Mouse (Mus musculus) intestine, embryonic 15.5 days (tissue): ENCODE data around the gene Btrc. TPM values are rescaled to one million over a fixed set of nuclear protein-coding genes. Genes with fewer than 3 reads are reported as not detected.
A peak's percentile ranks its signal among the peaks of the same experiment; 100 is the strongest.
"Not testable (repeated sequence)": the region's sequence is repeated elsewhere in the genome, so short reads cannot be mapped to it uniquely, and the experiment has no call there.

ENCODE experiments used
- ATAC-seq: fragments of 200-750 bp; cut with Nextera tagmentation; 2 replicates; pipeline ENCODE4 v1.8.0; 2017; ENCODE audit warnings: moderate TSS enrichment, moderate library complexity
- H3K27ac ChIP-seq: fragments of 300-500 bp; sonication (generic); 2 replicates; pipeline ENCODE4 v1.5.1; 2015; ENCODE audit warnings: mild to moderate bottlenecking, inconsistent platforms
- H3K27me3 ChIP-seq: fragments of 300-500 bp; sonication (generic); replicated peaks from 2 replicates; pipeline ENCODE4 v1.6.1; 2015; ENCODE audit warnings: inconsistent platforms
- H3K36me3 ChIP-seq: fragments of 300-500 bp; sonication (generic); 2 replicates; pipeline ENCODE4 v1.6.1; 2015; ENCODE audit warnings: inconsistent platforms
- H3K4me1 ChIP-seq: fragments of 300-500 bp; sonication (generic); replicated peaks from 2 replicates; pipeline ENCODE4 v1.6.1; 2015; ENCODE audit warnings: inconsistent platforms
- H3K4me2 ChIP-seq: fragments of 300-500 bp; sonication (generic); replicated peaks from 2 replicates; pipeline ENCODE4 v1.6.1; 2015; ENCODE audit warnings: mild to moderate bottlenecking, inconsistent platforms
- H3K4me3 ChIP-seq: fragments of 300-500 bp; sonication (generic); replicated peaks from 2 replicates; pipeline ENCODE4 v1.5.1; 2015; ENCODE audit warnings: inconsistent platforms
- H3K9ac ChIP-seq: fragments of 300-500 bp; sonication (generic); 2 replicates; pipeline ENCODE4 v1.6.1; 2015; ENCODE audit warnings: inconsistent platforms
- H3K9me3 ChIP-seq: fragments of 300-500 bp; sonication (generic); 2 replicates; pipeline ENCODE4 v1.6.1; 2016; ENCODE audit warnings: inconsistent platforms
- WGBS: fragments of 180-500 bp; shearing (Covaris S2); methylation state at CpG from one replicate; pipeline ENCODE4 v1.1.7; 2015; 5-methylcytosine and 5-hydroxymethylcytosine counted together
- polyA plus RNA-seq: library from polyadenylated mRNA; unstranded; fragments of >200 nt; fragmentation: Nextera tagmentation; extraction: Ambion mirVana; gene quantifications from 2 replicates; pipeline ENCODE4 v1.2.1, GENCODE M21; 2015

Gene Btrc
- polyA plus RNA-seq, 1 experiment from 2014 or later: 31.8 TPM

DNA sequence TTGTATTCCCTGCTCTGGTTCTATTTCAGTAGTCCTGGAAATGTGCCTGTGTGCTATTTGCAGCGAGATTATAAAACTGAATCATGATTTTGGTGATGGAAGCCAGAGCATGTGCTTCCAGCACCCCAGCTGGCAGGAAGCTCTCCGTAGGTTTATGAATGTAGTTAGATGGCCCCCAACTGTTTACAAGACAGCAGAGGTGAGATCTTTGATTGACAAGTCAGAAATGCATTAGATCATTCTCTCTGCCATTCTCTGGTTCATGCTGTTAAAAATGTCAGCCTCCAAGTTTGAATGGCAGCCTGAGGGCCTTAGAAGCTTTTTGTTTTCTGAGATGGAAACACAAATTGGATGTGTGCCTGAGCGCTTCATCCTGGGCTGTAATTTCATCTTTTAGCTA lies 68.8 kb downstream of the Btrc start:
- no peaks in the 10 kb centered on the region for H3K27me3 ChIP-seq
- no peak overlapping the region for H3K27ac ChIP-seq
- H3K9me3 ChIP-seq: no peaks in the 10 kb centered on the region
- no peaks in the 10 kb centered on the region for H3K36me3 ChIP-seq
- 0 out of 2 replicates have a peak, but pooled peaks cover 3% of the 10 kb centered on the region for H3K4me1 ChIP-seq
- no peak overlapping the region for H3K4me3 ChIP-seq
- H3K9ac ChIP-seq: no peak overlapping the region
- ATAC-seq: no peak
- 65% methylated on average over 3 of the region's 3 CpGs for WGBS
- H3K4me2 ChIP-seq: no peak overlapping the region

DNA sequence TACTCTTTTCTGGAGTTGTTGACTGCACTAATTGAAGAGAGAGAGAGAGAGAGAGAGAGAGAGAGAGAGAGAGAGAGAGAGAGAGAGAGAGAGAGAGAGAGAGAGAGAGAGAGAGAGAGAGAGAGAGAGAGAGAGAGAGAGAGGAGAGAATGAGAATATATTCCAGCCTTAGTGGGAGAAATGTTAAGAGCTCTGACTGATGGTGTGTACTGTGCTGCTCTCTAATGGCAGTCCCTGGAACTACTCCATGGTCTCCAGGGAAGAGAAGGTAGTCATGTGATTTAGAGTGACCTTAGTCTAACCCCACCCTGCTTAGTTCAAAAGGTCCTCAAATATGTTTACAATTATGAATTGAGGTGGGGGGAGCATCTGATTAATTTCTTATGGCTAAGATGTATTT lies 72.5 kb downstream of the Btrc start:
- not testable (repeated sequence) for ATAC-seq

DNA sequence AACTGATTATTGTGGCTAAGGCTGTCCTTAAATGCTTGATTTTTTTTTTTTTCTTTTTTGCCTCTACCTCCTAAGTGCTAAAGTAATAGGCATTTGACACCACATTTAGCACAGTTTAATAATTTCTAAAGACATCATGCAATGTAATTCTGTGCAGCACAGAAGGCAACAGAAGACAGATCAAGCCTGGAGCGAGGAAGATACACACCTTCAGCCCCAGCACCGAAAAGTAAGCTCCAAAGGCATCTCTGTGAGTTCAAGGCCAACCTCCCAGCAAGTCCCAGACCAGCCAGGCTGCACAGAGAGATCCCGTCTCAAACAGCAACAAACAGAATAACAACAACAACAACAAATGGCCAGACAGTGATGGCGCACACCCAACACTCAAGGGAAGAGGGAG lies 73.6 kb downstream of the Btrc start:
- 93% methylated on average over 4 of the region's 4 CpGs for WGBS
- Histone ChIP-seq H3K9ac (no peak overlapping the region), H3K27ac (no peak overlapping the region), H3K27me3 (no peaks in the 10 kb centered on the region), H3K4me2 (no peak overlapping the region), H3K4me3 (no peak overlapping the region), H3K4me1 (no peaks in the 10 kb centered on the region), H3K36me3 (no peaks in the 10 kb centered on the region), H3K9me3 (no peaks in the 10 kb centered on the region)
- ATAC-seq: no peak

More for the DNA sequence above, 72.5 kb downstream of the Btrc start:
- H3K36me3 ChIP-seq, H3K9ac ChIP-seq, H3K4me2 ChIP-seq, H3K9me3 ChIP-seq, H3K4me1 ChIP-seq, H3K4me3 ChIP-seq, H3K27me3 ChIP-seq, H3K27ac ChIP-seq: not testable (repeated sequence)

DNA sequence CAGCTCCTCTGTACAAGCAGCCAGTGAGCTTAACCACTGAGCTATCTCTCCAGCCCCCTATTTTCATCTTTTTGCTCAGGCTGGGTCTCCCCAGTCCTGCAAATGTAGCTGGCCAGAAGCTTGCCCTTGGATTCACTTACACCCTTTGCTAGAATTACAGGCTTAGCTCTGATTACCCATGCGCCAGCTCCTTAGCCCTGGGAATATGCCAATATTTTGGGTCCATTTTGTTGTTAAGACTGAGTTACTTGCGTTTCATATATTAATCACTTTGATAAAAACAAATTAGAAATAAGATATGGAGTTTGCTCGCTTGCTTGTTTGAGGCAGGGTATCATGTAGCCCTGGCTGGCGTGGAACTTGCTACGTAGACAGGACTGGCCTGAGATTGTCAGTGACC lies 74.7 kb downstream of the Btrc start:
- Histone ChIP-seq H3K27me3 (no peaks in the 10 kb centered on the region), H3K9ac (no peak overlapping the region), H3K4me3 (no peak overlapping the region), H3K4me1 (no peaks in the 10 kb centered on the region), H3K36me3 (no peaks in the 10 kb centered on the region), H3K27ac (no peak overlapping the region), H3K4me2 (no peak overlapping the region), H3K9me3 (no peaks in the 10 kb centered on the region)
- 94% methylated on average over 5 of the region's 5 CpGs for WGBS
- no peak for ATAC-seq

GRCm38 (mm10) chr19:45438928-45439846 lies 75.7 kb downstream of the Btrc start:
- Histone ChIP-seq H3K27ac (no peak overlapping the region), H3K4me2 (no peak overlapping the region), H3K36me3 (no peaks in the 10 kb centered on the region), H3K9me3 (no peaks in the 10 kb centered on the region), H3K4me1 (no peaks in the 10 kb centered on the region), H3K9ac (no peak overlapping the region), H3K27me3 (no peaks in the 10 kb centered on the region), H3K4me3 (no peak overlapping the region)
- WGBS: 67% methylated on average over 6 of the region's 6 CpGs
- no peak for ATAC-seq

DNA sequence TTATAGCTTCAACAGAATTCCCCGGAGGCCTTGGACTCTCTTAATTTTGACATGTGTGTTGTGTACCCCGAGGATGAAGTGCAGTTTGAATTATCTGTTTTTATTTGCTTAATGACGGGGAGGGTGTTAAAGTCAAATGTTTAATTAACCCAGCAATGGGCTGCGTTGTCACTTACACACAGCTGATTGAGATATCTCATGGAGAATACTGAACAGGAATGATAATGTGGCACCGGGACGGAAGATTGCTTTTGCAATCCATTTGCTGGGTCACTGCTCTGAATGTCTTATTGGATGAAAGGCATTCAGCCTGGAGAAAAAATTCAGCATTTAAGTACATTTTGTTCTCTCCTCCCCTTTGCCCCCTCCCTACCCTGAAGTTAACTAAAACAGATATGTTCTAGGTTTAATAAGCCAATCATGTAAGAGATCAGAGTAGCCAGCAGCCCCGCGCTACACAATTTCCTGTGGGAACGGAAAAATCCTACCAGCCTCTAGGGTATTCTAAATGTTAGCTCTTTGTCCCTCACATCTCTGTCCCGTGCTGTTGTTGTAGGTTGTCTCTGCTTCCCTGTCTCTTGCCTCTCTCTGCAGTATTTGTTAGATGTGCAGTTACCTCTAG lies 77.1 kb downstream of the Btrc start:
- no peaks in the 10 kb centered on the region for H3K36me3 ChIP-seq
- no peak overlapping the region for H3K9ac ChIP-seq
- H3K9me3 ChIP-seq: no peaks in the 10 kb centered on the region
- no peak for ATAC-seq
- 55% methylated on average over 10 of the region's 10 CpGs for WGBS
- no peaks in the 10 kb centered on the region for H3K27me3 ChIP-seq
- H3K4me3 ChIP-seq: no peak overlapping the region
- no peak overlapping the region for H3K27ac ChIP-seq
- H3K4me2 ChIP-seq: no peak overlapping the region
- no peaks in the 10 kb centered on the region for H3K4me1 ChIP-seq

DNA sequence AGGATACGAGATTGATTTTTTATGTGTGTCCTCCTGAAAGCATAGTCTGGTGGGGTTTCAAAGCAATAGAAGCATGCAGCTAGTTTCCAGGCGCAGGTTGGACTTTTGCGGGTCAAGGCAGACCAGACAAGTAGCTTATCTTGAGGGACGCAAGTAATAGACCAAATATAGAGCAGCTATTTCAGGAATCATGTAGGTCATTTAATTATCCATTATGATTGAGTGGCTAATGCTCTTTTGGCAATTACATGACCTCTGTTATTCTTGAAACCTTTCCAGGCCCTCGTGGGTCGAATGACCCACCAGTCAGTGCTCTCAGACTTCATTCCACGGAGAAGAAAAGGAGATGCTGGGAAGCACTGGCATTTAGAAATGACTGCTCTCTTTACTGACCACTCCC lies 78.2 kb downstream of the Btrc start:
- H3K4me2 ChIP-seq: no peak overlapping the region
- 67% methylated on average over 7 of the region's 7 CpGs for WGBS
- H3K36me3 ChIP-seq: no peaks in the 10 kb centered on the region
- no peaks in the 10 kb centered on the region for H3K9me3 ChIP-seq
- H3K27me3 ChIP-seq: no peaks in the 10 kb centered on the region
- no peak for ATAC-seq
- H3K4me3 ChIP-seq: no peak overlapping the region
- H3K27ac ChIP-seq: no peak overlapping the region
- no peaks in the 10 kb centered on the region for H3K4me1 ChIP-seq
- H3K9ac ChIP-seq: no peak overlapping the region

DNA sequence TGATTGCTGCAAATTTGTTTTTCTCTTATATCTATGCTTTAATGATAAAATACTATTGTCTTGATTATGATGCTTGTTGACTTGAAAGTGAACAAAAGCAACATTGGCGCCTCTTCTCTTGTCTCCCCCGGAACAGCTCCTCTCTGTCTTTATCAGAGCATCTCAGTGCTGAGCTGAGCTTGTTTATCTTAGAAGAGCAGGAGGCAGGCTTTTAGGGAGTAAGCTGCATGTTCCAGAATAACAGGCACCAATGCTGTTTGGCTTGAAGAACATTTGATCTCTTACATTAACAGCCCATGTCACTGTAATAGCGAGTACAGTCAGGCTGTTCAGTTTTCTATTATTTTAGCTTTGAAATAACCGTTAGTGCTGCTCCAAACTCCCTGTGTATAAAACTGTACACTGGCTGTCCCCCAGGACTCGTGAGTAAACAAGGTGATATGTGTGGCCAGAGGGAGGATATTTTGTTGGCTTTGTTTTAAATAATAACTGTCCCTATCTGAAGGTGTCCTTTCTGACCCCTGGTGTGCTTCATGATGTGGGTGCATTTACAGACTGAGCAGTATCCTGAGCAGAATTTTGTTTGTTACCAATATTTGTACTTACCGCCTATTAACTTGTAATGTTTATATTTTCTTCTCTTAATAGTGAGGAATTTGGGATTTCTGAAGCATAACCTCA lies 81.9 kb downstream of the Btrc start:
- no peaks in the 10 kb centered on the region for H3K4me1 ChIP-seq
- no peak overlapping the region for H3K27ac ChIP-seq
- H3K4me3 ChIP-seq: no peak overlapping the region
- H3K36me3 ChIP-seq: no peaks in the 10 kb centered on the region
- H3K27me3 ChIP-seq: no peaks in the 10 kb centered on the region
- H3K9me3 ChIP-seq: no peaks in the 10 kb centered on the region
- 52% methylated on average over 6 of the region's 6 CpGs for WGBS
- H3K4me2 ChIP-seq: no peak overlapping the region
- H3K9ac ChIP-seq: no peak overlapping the region
- ATAC-seq: peak; percentile 36; the same call in 1 of the 2 replicates

GRCm38 (mm10) chr19:45446631-45447030 lies 83.1 kb downstream of the Btrc start:
- H3K9me3 ChIP-seq: no peaks in the 10 kb centered on the region
- no peaks in the 10 kb centered on the region for H3K27me3 ChIP-seq
- H3K27ac ChIP-seq: no peak overlapping the region
- no peak overlapping the region for H3K4me3 ChIP-seq
- WGBS: 57% methylated on average over 7 of the region's 7 CpGs
- H3K4me1 ChIP-seq: no peaks in the 10 kb centered on the region
- no peaks in the 10 kb centered on the region for H3K36me3 ChIP-seq
- no peak overlapping the region for H3K4me2 ChIP-seq
- ATAC-seq: no peak
- no peak overlapping the region for H3K9ac ChIP-seq

DNA sequence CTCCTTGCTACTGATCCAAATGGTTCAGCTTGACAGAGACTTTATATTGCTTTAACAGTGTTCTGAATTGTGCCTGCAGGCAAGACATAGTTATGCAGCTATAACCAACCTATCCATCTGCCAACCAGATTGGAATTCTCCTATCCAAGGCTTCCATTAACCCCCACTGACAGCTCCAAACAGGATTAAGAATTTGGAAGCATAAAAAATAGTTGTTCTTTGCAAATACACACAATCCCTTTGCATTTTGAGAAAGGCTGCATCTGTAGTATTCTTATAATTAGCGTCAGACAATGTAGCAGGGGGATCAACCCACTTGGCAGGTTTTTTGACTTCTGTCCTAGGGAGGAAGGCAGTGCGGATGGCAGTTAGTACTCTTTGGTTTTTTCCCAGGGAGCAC lies 83.7 kb downstream of the Btrc start:
- H3K4me3 ChIP-seq: no peak overlapping the region
- no peak overlapping the region for H3K4me2 ChIP-seq
- H3K36me3 ChIP-seq: no peaks in the 10 kb centered on the region
- H3K27ac ChIP-seq: no peak overlapping the region
- no peak overlapping the region for H3K9ac ChIP-seq
- ATAC-seq: no peak
- no peaks in the 10 kb centered on the region for H3K4me1 ChIP-seq
- 78% methylated on average over 2 of the region's 2 CpGs for WGBS
- no peaks in the 10 kb centered on the region for H3K9me3 ChIP-seq
- H3K27me3 ChIP-seq: no peaks in the 10 kb centered on the region

DNA sequence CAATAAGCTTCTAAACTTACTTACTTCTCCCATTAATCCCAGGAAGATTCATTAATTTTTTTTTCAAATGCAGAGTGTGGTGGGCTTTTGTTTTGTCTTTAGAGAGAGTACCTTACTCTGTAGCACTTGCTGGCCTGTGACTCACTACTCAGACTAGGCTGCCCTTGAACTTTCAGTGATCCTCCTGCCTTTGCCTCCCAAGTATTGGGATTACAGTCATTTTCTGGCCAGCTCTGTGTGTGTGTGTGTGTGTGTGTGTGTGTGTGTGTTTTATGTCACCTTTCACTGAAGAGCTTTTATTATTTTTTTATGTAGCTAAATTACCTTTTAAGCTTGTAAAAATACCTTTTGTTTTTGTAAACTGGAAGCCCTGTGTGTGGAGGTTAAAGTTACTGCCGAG lies 84.4 kb downstream of the Btrc start:
- Histone ChIP-seq H3K9me3 (no peaks in the 10 kb centered on the region), H3K27me3 (no peaks in the 10 kb centered on the region), H3K4me3 (no peak overlapping the region), H3K36me3 (no peaks in the 10 kb centered on the region), H3K27ac (no peak overlapping the region), H3K4me2 (no peak overlapping the region), H3K9ac (no peak overlapping the region), H3K4me1 (no peaks in the 10 kb centered on the region)
- ATAC-seq: no peak
- 74% methylated on average over 1 of the region's 1 CpGs for WGBS

- Histone ChIP-seq H3K27me3 (no peaks in the 10 kb centered on the region), H3K27ac (no peak overlapping the region), H3K4me1 (no peaks in the 10 kb centered on the region), H3K4me2 (no peak overlapping the region), H3K36me3 (no peaks in the 10 kb centered on the region), H3K9me3 (no peaks in the 10 kb centered on the region), H3K9ac (no peak overlapping the region), H3K4me3 (no peak overlapping the region)
- 94% methylated on average over 3 of the region's 3 CpGs for WGBS
- no peak for ATAC-seq
Observed at GRCm38 (mm10) chr19:45454391-45454790, 90.9 kb downstream of the Btrc start.
